Mouse (Mus musculus) gastrocnemius, adult 2 months (tissue): ENCODE results near the gene Aldoc. TPM values are rescaled to one million over a fixed set of nuclear protein-coding genes. Genes with fewer than 3 reads are reported as not detected.
"Not testable (repeated sequence)": the region's sequence is repeated elsewhere in the genome, so short reads cannot be mapped to it uniquely, and the experiment has no call there.

Source experiments
- DNase-seq: peaks from one replicate; pipeline ENCODE4 v3.0.0; 2022
- H3K27ac ChIP-seq: fragments of 200-600 bp; 2 replicates; pipeline ENCODE4 v1.8.1; 2022; ENCODE audit warnings: mild to moderate bottlenecking
- H3K4me3 ChIP-seq: fragments of 200-600 bp; 2 replicates; pipeline ENCODE4 v1.8.1; 2022; ENCODE audit warnings: mild to moderate bottlenecking, moderate library complexity
- CTCF ChIP-seq: fragments of 200-600 bp; IDR thresholded peaks from 2 replicates; pipeline ENCODE4 v1.8.1; 2022; ENCODE audit warnings: antibody characterized with exemption, mild to moderate bottlenecking, moderate library complexity
- intact Hi-C: fragments of 180-260 bp; cut with DNase I; formaldehyde crosslinking; loops from one replicate; pipeline ENCODE4 v1.15.1; 2025
- long read RNA-seq, 2 experiments: library from polyadenylated mRNA; stranded (forward); transcript quantifications; one replicate each; pipeline ENCODE4 v2.0.0; 2021
- total RNA-seq, 2 experiments: library from RNA; stranded (reverse); gene quantifications; 2 replicates each; pipeline ENCODE4 v1.2.3; 2021

Aldoc gene
- total RNA-seq, result 1 to 10 TPM; 1.6 to 2.7 TPM
- long read RNA-seq, experiment 1, result 0 reads
- long read RNA-seq, experiment 2, transcript Aldoc-201 (9 exons, 2,786 nt), result major isoform, 5 of 6 reads
- long read RNA-seq, experiment 2, partial matches to known transcripts, result 1 of 6 reads
- long read RNA-seq, experiment 2, other reads (novel, unspliced or antisense), result 0 of 6 reads

DNA sequence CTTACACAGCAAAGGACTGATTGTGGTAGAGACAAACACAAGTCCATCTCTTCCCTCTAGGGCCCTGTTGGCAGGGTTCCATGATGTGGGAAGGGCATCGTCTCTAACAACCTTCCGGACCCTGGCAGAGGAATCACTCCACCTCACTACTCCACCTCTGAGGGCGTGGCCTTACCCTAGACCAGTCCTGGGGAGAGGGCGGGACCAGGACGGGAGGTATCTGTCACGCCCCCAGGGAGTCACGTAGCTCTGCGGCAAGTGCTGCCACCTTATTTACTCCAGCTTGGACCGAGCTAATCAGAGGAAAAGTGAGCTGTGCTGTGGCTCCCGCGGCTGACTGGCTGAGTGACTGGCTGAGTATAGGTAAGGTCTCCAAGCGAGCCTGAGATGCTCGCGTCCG, at the start of gene Aldoc:
Gene Aldoc (plus strand): TSS at position 109 of the 400 bp plus-strand sequence.
- DNase-seq, result peak; percentile 78
- intact Hi-C loops, result no loop called here
- Histone ChIP-seq H3K27ac (peak within 1 kb of the TSS; percentile 46; the same call in 1 of the 2 replicates), H3K4me3 (peak within 1 kb of the TSS; percentile 41)
- no peak for TF ChIP-seq CTCF

DNA sequence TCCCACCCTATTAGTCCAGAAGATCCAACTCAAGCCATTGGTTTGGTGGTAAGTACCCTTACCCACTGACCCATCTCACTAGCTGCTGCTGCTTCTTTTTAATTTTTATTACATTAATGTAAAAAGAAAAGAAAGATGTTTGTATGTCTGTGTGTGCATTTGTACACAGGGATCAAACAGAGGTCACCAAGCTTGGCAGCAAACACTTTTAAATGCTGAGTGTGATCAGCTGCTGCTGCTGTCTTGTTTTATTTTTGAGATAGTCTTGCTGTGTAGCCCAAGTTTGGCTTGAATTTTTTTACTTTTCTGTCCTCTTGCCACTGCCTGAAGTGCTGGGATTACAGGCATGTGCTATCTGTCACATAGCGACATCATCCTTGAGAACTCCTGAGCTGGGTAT, 47.2 kb upstream of the Aldoc start:
- TF ChIP-seq CTCF, result no peak
- Histone ChIP-seq H3K27ac (no peak overlapping the region), H3K4me3 (no peak overlapping the region)
- no peak for DNase-seq
- intact Hi-C loops, result loop anchor here (5.0 kb wide), 1 partner anchor 72 kb away; no protein-coding TSS in a partner anchor

DNA sequence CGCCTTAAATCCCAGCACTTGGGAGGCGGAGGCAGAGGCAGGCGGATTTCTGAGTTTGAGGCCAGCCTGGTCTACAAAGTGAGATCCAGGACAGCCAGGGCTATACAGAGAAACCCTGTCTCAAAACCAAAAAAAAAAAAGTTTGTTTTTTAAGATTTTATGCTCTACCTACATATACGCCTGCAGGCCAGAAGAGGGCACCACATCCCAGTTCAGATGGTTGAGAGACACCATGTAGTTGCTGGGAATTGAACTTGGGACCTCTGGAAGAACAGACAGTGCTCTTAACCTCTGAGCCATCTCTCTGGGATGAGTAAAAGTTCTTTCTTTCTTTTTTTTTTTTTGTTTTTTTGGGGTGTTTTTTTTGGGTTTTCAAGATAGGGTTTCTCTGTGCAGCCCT, 46.6 kb upstream of the Aldoc start:
- not testable (repeated sequence) for DNase-seq, H3K4me3 ChIP-seq, H3K27ac ChIP-seq
- TF ChIP-seq CTCF, result peak; percentile 47
- intact Hi-C loops, result loop anchor here (5.0 kb wide), 1 partner anchor 71 kb away; no protein-coding TSS in a partner anchor

DNA sequence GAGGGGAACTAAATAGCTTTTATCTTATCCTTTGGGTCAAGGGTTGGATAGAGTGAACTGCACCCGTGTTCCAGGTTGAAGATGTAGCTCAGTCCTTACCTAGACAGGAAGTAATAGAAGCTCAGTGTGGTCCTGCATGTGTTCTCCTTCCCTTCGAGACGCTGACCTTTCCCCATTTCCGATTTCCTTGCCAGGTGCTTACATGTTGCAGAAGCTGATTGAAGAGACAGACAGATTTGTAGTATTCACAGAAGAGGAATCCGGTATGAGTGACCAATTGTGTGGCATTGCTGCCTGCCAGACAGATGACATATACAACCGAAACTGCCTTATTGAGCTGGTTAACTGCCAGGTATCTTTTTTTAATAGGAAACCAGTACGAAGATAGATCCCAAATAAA, 43.9 kb upstream of the Aldoc start:
- no peak overlapping the region for H3K4me3 ChIP-seq
- peak overlapping the region; percentile 13; the same call in 1 of the 2 replicates for H3K27ac ChIP-seq
- intact Hi-C loops, result loop anchor here (5.0 kb wide), 1 partner anchor 68 kb away; no protein-coding TSS in a partner anchor
- no peak for DNase-seq
- no peak for TF ChIP-seq CTCF

DNA sequence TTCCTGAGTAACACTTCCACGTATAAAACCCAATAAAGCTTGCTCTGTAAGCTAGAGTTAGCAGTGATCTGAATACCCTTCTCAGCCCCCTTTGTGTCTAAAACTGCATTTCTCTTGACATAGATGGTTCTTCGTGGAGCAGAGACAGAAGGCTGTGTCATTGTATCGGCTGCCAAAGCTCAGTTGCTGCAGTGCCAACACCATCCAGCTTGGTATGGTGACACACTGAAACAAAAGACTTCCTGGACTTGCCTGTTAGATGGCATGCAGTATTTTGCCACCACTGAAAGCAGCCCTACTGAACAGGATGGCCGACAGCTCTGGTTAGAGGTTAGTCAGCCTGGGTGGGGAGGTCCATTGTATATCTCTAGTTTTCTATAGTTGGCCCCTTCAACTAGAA, 43.2 kb upstream of the Aldoc start:
- intact Hi-C loops, result loop anchor here (5.0 kb wide), 1 partner anchor 68 kb away; no protein-coding TSS in a partner anchor
- TF ChIP-seq CTCF, result no peak
- no peak for DNase-seq
- Histone ChIP-seq H3K27ac (peak overlapping the region; percentile 13; the same call in 1 of the 2 replicates), H3K4me3 (no peak overlapping the region)

DNA sequence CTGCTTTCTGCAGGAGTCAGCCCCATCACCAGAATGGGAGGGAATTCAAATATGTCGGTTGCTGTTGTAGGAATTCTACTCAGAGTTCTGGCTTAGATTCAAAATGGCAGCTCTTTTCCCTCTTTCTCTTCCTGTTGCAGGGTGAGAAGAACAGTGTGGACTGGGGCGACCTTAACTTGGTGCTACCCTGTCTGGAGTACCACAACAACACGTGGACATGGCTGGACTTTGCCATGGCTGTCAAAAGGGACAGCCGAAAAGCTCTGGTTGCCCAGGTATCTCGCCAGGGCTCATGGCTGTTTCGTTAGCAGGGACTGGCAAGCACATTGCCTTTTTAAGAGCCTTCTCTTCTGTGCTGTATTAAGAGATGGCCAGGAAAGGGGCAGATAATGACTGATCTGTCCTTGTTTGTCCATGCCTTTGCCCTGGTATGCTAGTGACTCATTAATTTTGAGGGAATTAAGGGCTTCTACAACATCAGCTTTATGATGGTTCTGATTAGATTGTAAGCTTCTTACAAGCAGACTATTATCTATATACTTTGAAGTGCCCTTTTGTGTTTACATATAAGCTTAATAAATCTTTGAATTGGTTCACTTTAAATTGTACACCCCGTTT, 33.5 kb upstream of the Aldoc start:
- Histone ChIP-seq H3K4me3 (no peak overlapping the region), H3K27ac (no peak overlapping the region)
- no peak for DNase-seq
- TF ChIP-seq CTCF, result no peak
- intact Hi-C loops, result no loop called here

DNA sequence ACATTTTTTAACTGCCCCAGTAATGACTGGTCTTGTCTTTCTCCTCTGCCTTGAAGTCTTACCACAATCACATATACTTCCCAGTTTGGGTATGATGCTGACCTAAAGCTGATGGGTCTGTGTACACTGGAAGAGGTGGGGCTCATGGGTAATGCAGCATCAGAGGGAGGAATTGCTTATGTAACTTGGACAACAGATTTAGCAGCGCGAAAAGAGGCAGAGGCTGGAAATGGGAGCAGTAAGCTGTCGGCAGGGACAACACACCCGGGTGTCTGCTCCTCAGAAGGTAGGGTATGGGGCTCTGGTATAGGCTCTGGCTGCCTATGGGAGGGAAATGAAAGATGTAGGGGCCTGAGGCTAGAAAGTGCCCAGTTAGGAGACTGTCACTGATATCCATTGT, 32.1 kb upstream of the Aldoc start, which contains the start of gene BC030499:
Gene BC030499 (plus strand): TSS at position 188 of the 400 bp plus-strand sequence.
- Histone ChIP-seq H3K27ac (no peak within 1 kb of the TSS), H3K4me3 (no peak within 1 kb of the TSS)
- DNase-seq, result no peak
- no peak for TF ChIP-seq CTCF
- intact Hi-C loops, result no loop called here

DNA sequence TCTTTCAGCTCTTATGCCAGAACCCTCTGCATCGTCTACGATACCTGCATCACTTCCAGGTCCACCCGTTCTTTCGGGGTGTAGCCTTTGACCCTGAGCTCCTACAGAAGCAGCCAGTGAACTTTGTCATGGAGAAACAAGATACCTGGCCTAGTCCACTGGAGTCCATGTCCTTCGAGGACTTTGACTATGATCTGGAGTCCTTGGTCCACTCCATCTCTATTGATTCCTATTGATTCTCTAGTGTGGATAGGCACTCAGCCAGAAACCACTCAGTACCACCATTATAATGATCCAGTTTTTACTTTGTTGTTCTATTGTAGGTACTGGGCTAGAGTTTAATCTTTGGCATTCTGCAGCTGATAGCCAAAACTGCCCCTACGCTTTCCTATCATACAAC, 28.2 kb upstream of the Aldoc start:
- no peak for TF ChIP-seq CTCF
- intact Hi-C loops, result no loop called here
- DNase-seq, result no peak
- Histone ChIP-seq H3K4me3 (no peak overlapping the region), H3K27ac (no peak overlapping the region)

DNA sequence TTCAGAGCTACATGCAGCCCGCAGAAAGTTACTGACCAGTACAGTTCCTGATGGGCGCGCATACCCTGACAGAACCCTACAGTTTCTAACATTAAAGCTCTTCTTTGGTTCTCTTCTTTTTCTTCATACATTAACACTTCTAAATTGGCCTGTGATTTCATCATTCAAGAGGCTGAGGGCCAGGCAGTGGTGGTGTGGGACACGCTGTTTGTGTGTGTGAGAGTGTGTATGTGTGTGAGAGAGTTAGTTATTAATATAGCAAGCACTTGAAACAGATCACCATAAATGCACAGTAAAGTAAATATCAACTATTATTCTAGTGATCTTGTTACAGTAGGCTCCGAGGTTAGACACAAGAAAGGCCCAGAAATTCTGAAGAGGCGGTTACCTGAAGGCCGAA, 21.9 kb upstream of the Aldoc start:
- intact Hi-C loops, result no loop called here
- Histone ChIP-seq H3K4me3 (peak overlapping the region; percentile 84), H3K27ac (peak overlapping the region; percentile 87)
- DNase-seq, result peak; percentile 22
- no peak for TF ChIP-seq CTCF

DNA sequence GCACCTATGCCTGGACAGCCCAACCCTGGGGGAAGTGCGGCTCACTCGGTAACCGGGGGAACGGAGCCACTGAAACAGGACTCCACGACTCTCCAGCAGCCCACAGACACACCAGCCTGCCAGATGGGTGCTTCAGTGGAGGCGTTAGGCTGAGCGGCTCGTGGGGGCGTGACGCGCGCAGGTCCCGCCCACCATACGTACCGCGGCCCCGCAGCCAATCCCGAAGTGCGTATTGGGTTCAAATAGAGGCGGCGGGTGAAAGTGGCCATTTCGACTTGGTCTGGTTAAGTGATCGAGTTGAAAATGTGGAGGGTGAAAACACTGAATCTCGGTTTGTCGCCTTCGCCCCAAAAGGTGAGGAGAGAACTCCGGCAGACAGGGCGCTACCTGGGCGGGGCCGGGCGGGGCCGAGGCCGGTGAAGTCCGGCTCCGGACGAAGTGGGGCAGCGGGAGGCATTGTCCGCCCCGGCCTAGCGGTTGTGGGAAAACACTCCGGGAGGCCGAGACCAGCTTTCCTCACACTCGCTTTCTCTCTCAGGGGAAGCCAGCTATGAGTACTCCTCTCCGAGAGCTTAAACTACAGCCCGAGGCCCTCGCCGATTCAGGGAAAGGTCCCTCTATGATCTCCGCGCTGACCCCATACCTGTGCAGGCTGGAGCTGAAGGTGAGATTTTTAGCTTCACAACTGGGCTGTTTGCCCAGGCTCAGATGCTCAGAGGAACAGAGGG, 21.2 kb upstream of the Aldoc start, which contains the start of gene Spag5:
Gene Spag5 (plus strand): TSS at position 173 of the 728 bp plus-strand sequence.
- TF ChIP-seq CTCF, result no peak
- intact Hi-C loops, result no loop called here
- DNase-seq, result peak; percentile 94
- H3K27ac ChIP-seq, result peak within 1 kb of the TSS; percentile 87
- peak within 1 kb of the TSS; percentile 84 for H3K4me3 ChIP-seq

DNA sequence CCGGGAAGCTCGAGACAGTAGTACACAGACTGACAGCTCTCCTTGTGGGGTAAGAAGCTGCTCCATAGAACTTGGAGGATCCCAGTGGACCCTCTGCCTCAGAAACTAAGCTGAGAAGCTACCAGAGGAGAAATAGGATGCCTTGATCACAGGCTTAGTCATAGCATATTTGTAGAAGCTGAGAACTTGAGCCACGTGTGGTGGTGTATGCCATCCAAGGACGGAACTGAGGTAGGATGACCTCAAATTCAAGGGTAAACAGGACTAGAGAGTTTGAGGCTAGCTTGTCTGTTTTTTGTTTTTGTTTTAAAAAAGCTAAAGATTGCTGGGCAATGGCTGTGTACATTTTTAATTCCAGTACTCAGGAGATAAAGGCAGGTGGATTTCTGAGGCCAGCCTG, 17.5 kb upstream of the Aldoc start:
- intact Hi-C loops, result no loop called here
- no peak for DNase-seq
- TF ChIP-seq CTCF, result no peak
- Histone ChIP-seq H3K27ac (peak overlapping the region; percentile 71), H3K4me3 (no peak overlapping the region)

DNA sequence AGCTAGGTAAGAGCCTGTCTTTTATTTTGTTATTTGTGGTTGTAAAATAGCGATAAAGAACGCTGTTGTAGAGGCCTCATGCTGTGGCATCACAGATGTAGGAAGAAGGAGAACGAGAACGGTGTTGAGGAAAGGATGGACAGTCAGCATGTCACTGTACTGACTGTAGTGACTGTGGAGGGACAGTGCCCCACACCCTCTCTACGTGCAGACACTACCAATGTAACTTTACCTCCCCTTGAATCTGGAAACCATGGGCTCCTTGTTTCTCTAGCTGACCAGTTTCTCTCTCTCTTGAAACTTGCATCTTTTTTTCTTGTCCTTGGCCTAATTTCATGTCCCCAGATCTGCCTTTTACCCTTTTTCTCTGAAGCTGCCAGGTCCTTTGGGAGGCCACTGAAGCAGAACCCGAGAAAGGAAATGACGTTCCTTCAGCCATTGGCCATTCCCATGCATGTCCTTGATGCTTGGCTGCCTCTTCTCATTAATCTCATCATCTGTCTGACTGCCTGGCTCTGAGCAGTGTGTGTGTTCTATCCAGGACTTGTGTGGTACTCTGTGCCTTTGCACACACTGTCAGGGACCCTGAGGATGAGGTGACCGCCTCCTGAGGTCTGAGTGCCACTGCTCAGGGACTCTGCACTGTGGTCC, 11.8 kb upstream of the Aldoc start:
- TF ChIP-seq CTCF, result no peak
- no peak for DNase-seq
- intact Hi-C loops, result no loop called here

More for the DNA sequence above, 11.8 kb upstream of the Aldoc start:
- H3K4me3 ChIP-seq, result no peak overlapping the region
- H3K27ac ChIP-seq, result no peak overlapping the region
